Mouse (Mus musculus) G1E (cell line): ENCODE data around the gene R3hdm2. TPM values are rescaled to one million over a fixed set of nuclear protein-coding genes. Genes with fewer than 3 reads are reported as not detected.

Source experiments
- ATAC-seq: 2 replicates; pipeline ENCODE4 v1.8.0; 2016; ENCODE audit warnings: mild to moderate bottlenecking; ENCODE audit not compliant: insufficient number of reproducible peaks, poor library complexity, low FRiP score, severe bottlenecking; ENCODE audit errors: extremely low read depth
- DNase-seq: peaks from one replicate; pipeline ENCODE4 v3.0.0; 2012; ENCODE audit warnings: low spot score
- H3K27me3 ChIP-seq: 2 replicates; pipeline ENCODE4 v1.6.1; 2012; ENCODE audit warnings: mild to moderate bottlenecking, low read length, inconsistent platforms; ENCODE audit not compliant: insufficient read depth
- H3K36me3 ChIP-seq: replicated peaks from 2 replicates; pipeline ENCODE3; 2012; ENCODE audit warnings: mild to moderate bottlenecking, inconsistent platforms
- H3K4me1 ChIP-seq: 2 replicates; pipeline ENCODE4 v1.6.1; 2012; ENCODE audit warnings: low read depth, low read length, inconsistent platforms, mixed read lengths; ENCODE audit not compliant: insufficient read depth
- H3K4me3 ChIP-seq: 2 replicates; pipeline ENCODE4 v1.5.1; 2012; ENCODE audit warnings: low read depth, mild to moderate bottlenecking, inconsistent platforms, low read length, moderate library complexity, mixed read lengths
- H3K9me3 ChIP-seq: replicated peaks from 2 replicates; pipeline ENCODE4 v1.6.1; 2012; ENCODE audit warnings: inconsistent platforms
- CTCF ChIP-seq: IDR thresholded peaks from 2 replicates; pipeline ENCODE4 v1.5.1; 2012; ENCODE audit warnings: low read depth, low read length, inconsistent platforms, mixed read lengths
- GATA1 ChIP-seq: IDR thresholded peaks from 2 replicates; pipeline ENCODE4 v1.6.1; 2012; ENCODE audit warnings: borderline replicate concordance, low read length, inconsistent platforms, mixed read lengths
- GATA2 ChIP-seq: IDR thresholded peaks from 2 replicates; pipeline ENCODE4 v1.6.1; 2012; ENCODE audit warnings: low read depth, low read length, inconsistent platforms, borderline replicate concordance
- POLR2AphosphoS5 ChIP-seq: IDR thresholded peaks from 2 replicates; pipeline ENCODE4 v1.6.1; 2012; ENCODE audit warnings: low read depth, low read length, inconsistent platforms; ENCODE audit not compliant: insufficient replicate concordance
- TAL1 ChIP-seq: conservative IDR thresholded peaks from 2 replicates; pipeline ENCODE4 v1.6.1; 2012; ENCODE audit warnings: low read depth, low read length, inconsistent platforms, mixed read lengths
- polyA plus RNA-seq: library from polyadenylated mRNA; stranded (reverse); fragments of >175 nt; gene quantifications from 2 replicates; pipeline ENCODE4 v1.2.3, GENCODE M21; 2012
- total RNA-seq, 2 experiments: library from RNA; stranded (forward) in 1 of 2; stranded (reverse) in 1 of 2; fragments of 200-1000 nt in 1 of 2; fragments of >200 nt in 1 of 2; fragmentation: Nextera tagmentation in 1 of 2; gene quantifications; 2 replicates each; pipeline ENCODE4 v1.2.3; 2014 to 2017

Gene R3hdm2
- total and polyA plus RNA-seq, 3 experiments = 14.8 to 123 (median 97.4) TPM

DNA sequence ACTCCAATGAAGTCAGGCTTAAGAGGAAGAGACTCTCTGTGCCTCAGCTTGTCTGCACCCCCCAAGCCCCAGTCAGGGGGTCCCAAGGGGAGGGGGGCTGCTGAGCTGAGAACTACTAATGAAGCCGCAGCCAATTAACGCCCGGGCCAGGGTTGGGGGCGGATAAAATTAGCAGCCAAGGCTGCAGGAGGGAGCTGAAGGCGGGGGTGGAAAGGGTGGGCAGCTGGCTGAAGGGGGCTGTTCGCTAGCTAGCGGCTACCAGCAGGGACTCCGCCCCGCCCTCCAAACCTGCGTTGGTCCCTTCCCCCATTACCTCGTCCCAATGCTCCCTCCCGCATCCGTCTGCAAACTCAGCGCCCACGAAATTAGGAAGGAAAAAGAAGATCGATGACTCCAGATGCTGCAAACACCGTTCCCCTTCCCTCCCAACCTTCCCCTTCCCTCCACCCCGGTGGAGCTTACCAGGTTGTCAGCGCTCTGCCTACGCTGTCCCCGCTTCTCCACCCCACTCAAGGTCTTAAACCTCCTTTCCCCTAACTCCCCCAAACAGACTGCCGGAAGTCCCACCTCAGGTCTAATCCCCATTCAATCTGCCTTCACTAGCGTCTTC lies 144.6 kb downstream of the R3hdm2 start:
- Histone ChIP-seq H3K4me1 (peaks cover 46% of the 10 kb centered on the region), H3K27me3 (peaks cover 56% of the 10 kb centered on the region)
- TF ChIP-seq GATA2 (no peak), CTCF (no peak), TAL1 (no peak), GATA1 (no peak), POLR2AphosphoS5 (no peak)

DNA sequence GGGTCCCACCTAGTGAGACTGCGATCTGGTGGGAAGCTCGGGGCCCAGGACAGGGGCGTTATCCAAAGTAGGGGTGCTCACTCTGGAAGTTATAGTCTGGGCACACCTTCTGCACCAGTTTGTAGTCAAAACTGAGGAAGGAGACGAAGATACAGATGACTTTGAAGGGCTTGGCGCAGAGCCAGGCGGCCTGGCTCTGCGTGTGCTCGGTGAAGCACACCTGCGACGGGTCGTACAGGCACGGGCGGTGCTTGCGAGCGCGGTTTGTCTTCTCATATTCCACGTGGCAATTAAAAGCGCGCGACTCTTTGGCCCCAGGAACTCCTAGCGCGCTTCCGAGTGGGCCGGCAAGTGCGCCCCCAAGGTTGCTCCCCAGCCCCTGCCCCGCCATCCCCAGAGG lies 145.9 kb downstream of the R3hdm2 start:
- TF ChIP-seq CTCF (no peak), TAL1 (no peak), POLR2AphosphoS5 (no peak), GATA1 (no peak), GATA2 (no peak)

More for the DNA sequence above, 144.6 kb downstream of the R3hdm2 start:
- Histone ChIP-seq H3K36me3 (peaks cover 16% of the 10 kb centered on the region), H3K4me3 (peak overlapping the region; percentile 64; the same call in 1 of the 2 replicates), H3K9me3 (peaks cover 18% of the 10 kb centered on the region)
- ATAC-seq = no peak
- DNase-seq = no peak

DNA sequence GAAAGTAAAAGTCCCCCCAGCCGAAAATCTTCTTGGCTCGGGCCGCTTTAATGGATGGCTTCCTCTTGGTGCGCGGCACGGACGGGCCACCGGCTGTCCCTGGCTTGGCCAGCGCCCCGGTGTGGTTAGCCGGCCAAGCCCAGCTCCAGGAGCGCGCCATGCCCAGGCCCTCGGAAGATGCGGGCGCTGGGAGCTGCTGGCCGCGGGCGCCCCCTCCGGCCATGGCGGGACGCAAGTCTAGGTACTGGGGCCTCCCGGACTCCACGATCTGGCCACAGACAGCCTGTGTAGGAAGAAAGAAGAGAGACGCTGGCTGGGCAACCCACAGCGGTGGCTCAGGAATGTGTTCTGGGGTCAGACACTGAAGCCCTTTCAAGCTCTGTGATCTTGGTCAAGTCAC lies 146.6 kb downstream of the R3hdm2 start:
- Histone ChIP-seq H3K36me3 (no peaks in the 10 kb centered on the region), H3K27me3 (peaks cover 74% of the 10 kb centered on the region), H3K4me3 (no peak overlapping the region), H3K9me3 (peaks cover 18% of the 10 kb centered on the region), H3K4me1 (peaks cover 33% of the 10 kb centered on the region)
- ATAC-seq (no peak), DNase-seq (no peak)
- TF ChIP-seq TAL1 (no peak), POLR2AphosphoS5 (no peak), GATA2 (no peak), CTCF (no peak), GATA1 (no peak)

More for the DNA sequence above, 145.9 kb downstream of the R3hdm2 start:
- Histone ChIP-seq H3K9me3 (peaks cover 18% of the 10 kb centered on the region), H3K4me1 (peaks cover 34% of the 10 kb centered on the region), H3K36me3 (peaks cover 3% of the 10 kb centered on the region), H3K4me3 (no peak overlapping the region), H3K27me3 (peaks cover 68% of the 10 kb centered on the region)
- ATAC-seq (no peak), DNase-seq (no peak)

DNA sequence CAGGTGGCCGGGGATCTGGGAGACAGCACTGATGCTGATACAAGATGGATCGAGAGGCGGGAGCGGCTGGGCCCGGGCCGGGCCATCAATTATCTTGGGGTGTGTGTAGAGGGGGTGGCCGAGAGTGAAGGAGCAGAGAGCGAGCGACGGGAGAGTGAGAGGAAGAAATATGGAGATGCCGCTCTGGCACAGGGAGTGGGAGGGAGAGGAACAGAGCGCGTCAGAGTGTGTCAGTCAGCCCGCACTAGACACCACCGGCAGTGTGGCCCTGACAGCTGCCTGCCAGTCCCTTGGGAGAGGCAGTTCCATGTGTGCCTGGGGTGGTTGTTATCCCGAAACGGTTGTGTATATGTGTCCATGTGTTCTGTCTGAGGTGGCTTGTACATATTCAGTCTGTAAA lies 147.4 kb downstream of the R3hdm2 start:
- ATAC-seq (no peak), DNase-seq (no peak)
- Histone ChIP-seq H3K9me3 (peaks cover 18% of the 10 kb centered on the region), H3K36me3 (no peaks in the 10 kb centered on the region), H3K4me3 (no peak overlapping the region), H3K4me1 (peaks cover 33% of the 10 kb centered on the region), H3K27me3 (peaks cover 82% of the 10 kb centered on the region)
- TF ChIP-seq CTCF = no peak
- no peak for TF ChIP-seq POLR2AphosphoS5
- TF ChIP-seq TAL1 = no peak
- no peak for TF ChIP-seq GATA2
- no peak for TF ChIP-seq GATA1

DNA sequence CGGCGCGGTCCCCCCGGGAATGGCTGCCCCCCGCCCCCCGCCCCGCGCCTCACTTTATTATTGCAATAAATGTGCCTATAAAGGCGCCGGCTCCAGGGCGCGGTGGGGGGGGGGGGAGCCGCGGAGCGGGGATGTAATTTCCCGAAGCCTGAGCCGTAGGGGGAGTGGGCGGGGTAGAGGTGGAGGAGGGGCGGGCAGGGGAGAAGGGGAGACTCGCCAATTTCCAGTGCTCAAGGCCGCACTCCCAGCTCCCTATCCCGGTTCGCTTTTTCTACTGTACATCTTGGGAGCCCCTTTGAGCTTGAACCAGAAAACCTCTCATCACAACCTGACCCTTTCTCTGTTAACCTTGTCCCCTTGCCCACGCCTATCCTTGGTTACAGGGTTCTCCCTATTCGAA lies 150.8 kb downstream of the R3hdm2 start:
- ATAC-seq (no peak), DNase-seq (no peak)
- no peaks in the 10 kb centered on the region for H3K36me3 ChIP-seq
- TF ChIP-seq TAL1 (no peak), POLR2AphosphoS5 (no peak), GATA1 (no peak), GATA2 (no peak)
- peaks cover 18% of the 10 kb centered on the region for H3K9me3 ChIP-seq
- peaks cover 99% of the 10 kb centered on the region for H3K27me3 ChIP-seq
- no peak overlapping the region for H3K4me3 ChIP-seq
- peaks cover 28% of the 10 kb centered on the region for H3K4me1 ChIP-seq

DNA sequence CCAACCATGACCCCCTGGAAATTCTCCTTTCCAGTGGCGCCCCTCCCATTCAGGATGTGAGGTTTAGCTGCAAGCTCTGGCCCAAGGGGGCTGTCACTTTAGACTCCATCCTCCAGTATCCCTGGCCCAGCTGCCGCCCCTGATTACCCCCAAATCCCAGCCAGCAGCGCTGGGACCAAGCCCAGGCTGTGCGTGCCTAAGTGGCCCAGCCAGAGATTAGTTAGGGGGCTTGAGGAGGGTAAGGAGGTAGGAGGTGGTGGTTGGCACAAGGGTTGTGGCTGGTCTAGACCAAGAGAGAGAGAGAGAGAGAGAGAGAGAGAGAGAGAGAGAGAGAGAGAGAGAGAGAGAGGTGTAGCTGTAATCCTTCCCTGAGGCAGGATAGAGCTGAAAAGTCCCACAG lies 151.4 kb downstream of the R3hdm2 start:
- Histone ChIP-seq H3K4me3 (no peak overlapping the region), H3K4me1 (peaks cover 31% of the 10 kb centered on the region), H3K36me3 (no peaks in the 10 kb centered on the region), H3K9me3 (peaks cover 13% of the 10 kb centered on the region), H3K27me3 (peaks cover 99% of the 10 kb centered on the region)
- DNase-seq = no peak
- TF ChIP-seq GATA2 (no peak), GATA1 (no peak), POLR2AphosphoS5 (no peak), TAL1 (no peak), CTCF (no peak)
- no peak for ATAC-seq
